20 mouse cellular contexts compared by ENCODE assay signal in genomic region chr3:121571491-121571890, GRCm38 (mm10). TPM values are rescaled to one million over a fixed set of nuclear protein-coding genes. Genes with fewer than 3 reads are reported as not detected.
DNase-seq lines count a peak whose midpoint lies in the region; ATAC-seq and TF ChIP-seq lines count a peak whose summit lies in the region.
"Had no signal": no experiment of that assay in that cellular context is flagged by ENCODE, and none has a peak within 500 bp of the region (broad histone marks: within the 10 kb centered on the region; RNA-seq: fewer than 3 reads in every experiment).

No protein-coding gene starts in this region.

- peaks cover 7% of the 10 kb centered on the region for H3K27me3 ChIP-seq in megakaryocyte, embryonic 14.5 days (replicated peaks)
- H3K27me3 ChIP-seq: forebrain, embryonic 13.5 days; heart, embryonic 15.5 days; hindbrain, embryonic 15.5 days had no signal

- no peak for TF ChIP-seq CTCF in bone marrow macrophage, adult 2 months (IDR thresholded peaks at IDR 0.05; ENCODE audit: low read depth, low read length)

- DNase-seq in ovary, postnatal 14 days (ENCODE audit: low spot score): no peak
- DNase-seq in layer of hippocampus, adult 18-20 months (ENCODE audit: low spot score in 2 of 2): no peak
- no peak for DNase-seq in adrenal gland, adult 2 months
- DNase-seq: adrenal gland, adult 8-10 months; adrenal gland, postnatal 36 days; cerebellum, adult 18-20 months; cerebellum, adult 9-11 months; cerebellum, postnatal 36 days; forebrain, postnatal 0 days; gastrocnemius, adult 2 months; gastrocnemius, postnatal 36 days; heart, adult 2 months had no signal

- peak overlapping the region; percentile 57 for H3K27ac ChIP-seq in bone marrow macrophage, adult 2 months (ENCODE audit: insufficient read depth, low read depth, low read length)
- H3K27ac ChIP-seq: embryonic facial prominence, embryonic 10.5 days; forebrain, embryonic 13.5 days; gastrocnemius, adult 2 months; heart, adult 2 months; heart, embryonic 15.5 days; hindbrain, embryonic 15.5 days had no signal

- TF ChIP-seq POLR2A in bone marrow macrophage, adult 2 months (IDR thresholded peaks at IDR 0.05; ENCODE audit: borderline replicate concordance, low read depth, low read length): no peak

- ATAC-seq in granulocyte monocyte progenitor cell, adult 5-6 weeks (replicated peaks; ENCODE audit: poor library complexity, severe bottlenecking): peak; percentile 80
- ATAC-seq: forebrain, embryonic 13.5 days; forebrain, postnatal 0 days had no signal

- H3K4me1 ChIP-seq in bone marrow macrophage, adult 2 months (ENCODE audit: control insufficient read depth, insufficient read depth, low read length): peaks cover 23% of the 10 kb centered on the region
- peaks cover 9% of the 10 kb centered on the region; the same call in 1 of the 2 replicates for H3K4me1 ChIP-seq in megakaryocyte, embryonic 14.5 days
- H3K4me1 ChIP-seq: forebrain, embryonic 13.5 days; heart, embryonic 15.5 days; hindbrain, embryonic 15.5 days had no signal

- 0 out of 2 replicates have a peak, but pooled peaks cover 13% of the 10 kb centered on the region for H3K9me3 ChIP-seq in megakaryocyte, embryonic 14.5 days
- H3K9me3 ChIP-seq: embryonic facial prominence, embryonic 10.5 days; forebrain, embryonic 13.5 days; heart, embryonic 15.5 days; hindbrain, embryonic 15.5 days had no signal

- peak overlapping the region; percentile 41 for H3K4me3 ChIP-seq in bone marrow macrophage, adult 2 months (ENCODE audit: insufficient read depth, low read length)
- H3K4me3 ChIP-seq in megakaryocyte, embryonic 14.5 days (replicated peaks): peak overlapping the region; percentile 9
- H3K4me3 ChIP-seq: embryonic facial prominence, embryonic 10.5 days; forebrain, embryonic 13.5 days; gastrocnemius, adult 2 months; heart, adult 2 months; heart, embryonic 15.5 days; hindbrain, embryonic 15.5 days had no signal

- peaks cover 3% of the 10 kb centered on the region for H3K36me3 ChIP-seq in megakaryocyte, embryonic 14.5 days (replicated peaks; ENCODE audit: low read length)
- H3K36me3 ChIP-seq: embryonic facial prominence, embryonic 10.5 days; heart, embryonic 15.5 days; hindbrain, embryonic 15.5 days had no signal

RNA-seq across cellular contexts. Expression of gene Slc44a3, which starts 39.3 kb away (rescaled TPM):
- not detected in 2 replicates for polyA plus RNA-seq in bone marrow macrophage, adult 2 months (2012; ENCODE audit: insufficient read depth, insufficient read length, missing spikeins)
- total RNA-seq in granulocyte monocyte progenitor cell, adult 5-6 weeks (2014; fragmentation: Nextera tagmentation): not detected in 2 replicates
- not detected in 2 replicates for total RNA-seq in granulocyte monocyte progenitor cell, adult 5-6 weeks (2017)
- not detected in 2 replicates for polyA plus RNA-seq in megakaryocyte, embryonic 14.5 days (2012; ENCODE audit: insufficient read depth, low replicate concordance)
- total RNA-seq in layer of hippocampus, adult 18-20 months (2021): under 1 TPM in 1 of 2 experiments, not detected in 1; 0.13 TPM
- 10 to 100 TPM; 17.4 to 27.9 TPM for total RNA-seq in adrenal gland, adult 2 months (2021)
- polyA plus RNA-seq in adrenal gland, adult 2 months (2012; rRNA removed): 6.1 and 8.9 TPM in 2 replicates
- total RNA-seq: gastrocnemius, adult 2 months; gastrocnemius, postnatal 36 days; heart, adult 2 months; heart, postnatal 25 days had no signal

Comparison
In these comparisons a context has a peak if more than half of its experiments do, and no peak if none do; other contexts are left out.
1. RNA of gene Slc44a3, which starts 39.3 kb away (total RNA-seq): 17.4 to 27.9 TPM in adrenal gland, adult 2 months; 0.13 TPM in layer of hippocampus, adult 18-20 months and not detected in granulocyte monocyte progenitor cell, adult 5-6 weeks; every median in the first group is over 10 times any median in the second.